Mouse (Mus musculus) left cerebral cortex, postnatal 36 days (tissue): Measurements from ENCODE around the gene Atp6v1c2. TPM values are rescaled to one million over a fixed set of nuclear protein-coding genes. Genes with fewer than 3 reads are reported as not detected.
A peak's percentile ranks its signal among the peaks of the same experiment; 100 is the strongest.

Experiments
- DNase-seq, 2 experiments: peaks; one replicate each; pipeline ENCODE4 v3.0.0; 2021 to 2022; ENCODE audit warnings: low spot score in 2 of 2, mixed read lengths in 1 of 2
- intact Hi-C: fragments of 180-260 bp; cut with DNase I; formaldehyde crosslinking; loops from one replicate; pipeline ENCODE4 v1.15.1; 2025
- total RNA-seq, 2 experiments: library from RNA; stranded (reverse); gene quantifications; 2 replicates each; pipeline ENCODE4 v1.2.3; 2021

The Atp6v1c2 gene
- total RNA-seq, 2 experiments from 2014 or later: 3.1 to 5.4 TPM

DNA sequence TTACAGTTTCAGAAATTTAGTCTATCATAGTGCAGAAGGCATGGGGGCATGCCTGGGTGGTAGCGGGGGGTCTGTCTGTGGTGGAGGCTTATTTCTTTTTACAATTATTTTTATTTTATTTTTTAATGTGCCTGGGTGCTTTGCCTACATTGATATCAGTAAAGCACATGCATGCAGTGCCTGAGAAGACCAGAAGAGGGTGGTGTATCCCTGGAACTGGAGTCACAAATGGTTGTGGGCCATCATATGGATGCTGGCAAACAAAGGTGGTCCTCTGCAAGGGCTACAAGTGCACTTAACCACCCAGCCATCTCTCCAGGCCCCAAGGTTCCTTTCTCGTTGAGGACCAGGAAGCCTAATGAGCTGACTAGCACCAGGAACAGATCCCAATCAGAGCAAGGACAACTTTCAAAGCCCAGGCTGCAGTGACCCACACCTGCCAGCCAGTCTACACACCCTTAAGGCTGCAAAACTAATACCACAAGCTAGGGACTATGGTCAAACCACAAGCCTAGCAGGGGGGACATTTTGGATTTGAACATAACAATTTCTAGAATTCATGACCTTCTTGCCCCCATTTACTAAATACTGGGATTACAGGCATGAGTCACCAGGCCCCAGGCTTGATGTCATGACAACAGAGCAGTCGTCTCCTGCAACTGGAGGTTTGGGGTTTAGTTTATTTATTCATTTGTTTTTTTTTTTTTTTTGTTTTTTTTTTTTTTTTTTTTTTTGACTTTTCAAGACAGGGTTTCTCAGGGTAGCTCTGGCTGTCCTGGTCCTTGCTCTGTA lies 10.2 kb upstream of the Atp6v1c2 start:
- intact Hi-C loops: no loop called here
- DNase-seq: no peak

DNA sequence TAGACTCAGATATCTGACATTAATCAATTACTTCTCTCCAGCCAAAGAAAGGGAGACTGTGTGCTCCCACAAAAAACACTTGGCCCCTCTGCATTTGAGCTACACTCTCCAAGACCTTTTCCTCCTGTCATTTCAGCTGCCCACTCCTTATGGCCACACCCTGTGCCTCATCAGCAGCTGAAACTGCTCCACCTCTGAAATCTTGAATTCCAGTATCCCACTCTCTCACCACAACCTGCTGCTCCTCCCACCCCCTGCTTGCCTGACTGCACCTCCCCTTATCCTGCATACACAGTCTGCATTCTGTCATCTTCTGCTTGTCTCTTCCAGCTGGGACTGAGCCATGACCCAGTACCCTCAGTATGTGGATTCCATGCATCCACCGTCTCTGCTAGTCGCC lies 9.2 kb upstream of the Atp6v1c2 start:
- DNase-seq: no peak
- intact Hi-C loops: no loop called here

DNA sequence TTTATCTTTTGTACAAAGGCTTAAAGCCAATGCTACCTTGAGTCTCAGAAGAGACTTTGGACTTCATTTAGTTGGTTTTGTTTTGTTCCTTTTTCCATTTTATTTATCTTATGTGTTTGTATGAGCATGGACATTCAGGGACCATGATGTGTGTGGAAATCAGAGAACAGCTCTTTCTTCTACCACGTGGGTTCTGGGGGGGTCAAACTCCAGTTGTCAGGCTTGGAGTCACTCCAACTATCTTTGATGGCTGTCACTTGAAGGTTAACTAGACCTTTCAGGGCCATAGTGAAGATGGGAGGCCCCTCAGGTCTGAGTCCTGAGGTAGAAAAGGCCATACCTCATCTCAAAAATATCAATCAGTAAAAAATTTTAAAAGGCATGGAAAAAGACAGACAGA lies 4.3 kb upstream of the Atp6v1c2 start:
- intact Hi-C loops: no loop called here
- DNase-seq: no peak

DNA sequence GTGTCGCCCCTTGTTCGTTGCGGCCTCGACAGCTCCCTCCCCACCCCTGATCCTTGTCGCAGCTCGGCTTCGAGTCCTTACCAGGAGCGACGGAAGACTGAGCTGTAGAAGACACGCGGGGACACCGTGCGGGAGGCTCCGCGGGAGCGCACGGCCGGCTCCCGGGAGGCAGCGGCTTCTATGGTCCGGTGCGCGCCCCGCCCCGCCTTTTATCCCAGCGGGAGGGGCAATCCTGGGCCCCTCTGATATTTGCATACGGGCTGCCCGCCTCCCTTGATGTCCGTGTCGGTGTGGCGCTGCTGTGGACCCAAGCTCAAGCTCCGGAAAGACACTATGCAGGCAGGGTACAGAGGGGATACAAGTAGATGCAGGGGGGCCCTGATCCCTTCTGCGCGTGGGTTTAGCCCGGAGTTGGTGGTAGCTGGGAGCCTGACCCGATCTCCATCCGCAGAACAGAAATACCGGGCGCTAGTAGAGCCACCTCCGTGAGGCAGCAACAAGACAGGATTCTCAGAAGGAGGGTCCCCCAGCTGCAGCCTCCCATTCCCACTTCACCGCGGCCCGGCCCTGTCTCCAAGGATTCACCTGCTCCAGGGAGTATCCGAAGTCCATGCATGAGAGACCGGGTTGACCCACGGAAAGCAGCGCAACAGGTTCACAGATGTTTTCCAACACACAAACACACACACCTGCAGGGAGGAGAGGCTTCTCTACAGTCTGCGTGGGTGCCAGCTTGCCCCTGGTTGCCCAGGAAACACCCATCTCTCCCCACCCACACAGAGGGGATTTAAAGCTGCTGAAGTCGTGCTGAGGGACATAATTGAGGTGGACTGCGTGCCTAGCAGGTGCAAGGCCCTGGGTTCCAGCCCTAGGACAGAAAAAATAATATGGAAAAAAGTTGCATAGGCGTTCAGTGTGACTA lies 4.3 kb downstream of the Atp6v1c2 start:
- intact Hi-C loops: no loop called here
- peak; percentile 11 to 13 for DNase-seq

DNA sequence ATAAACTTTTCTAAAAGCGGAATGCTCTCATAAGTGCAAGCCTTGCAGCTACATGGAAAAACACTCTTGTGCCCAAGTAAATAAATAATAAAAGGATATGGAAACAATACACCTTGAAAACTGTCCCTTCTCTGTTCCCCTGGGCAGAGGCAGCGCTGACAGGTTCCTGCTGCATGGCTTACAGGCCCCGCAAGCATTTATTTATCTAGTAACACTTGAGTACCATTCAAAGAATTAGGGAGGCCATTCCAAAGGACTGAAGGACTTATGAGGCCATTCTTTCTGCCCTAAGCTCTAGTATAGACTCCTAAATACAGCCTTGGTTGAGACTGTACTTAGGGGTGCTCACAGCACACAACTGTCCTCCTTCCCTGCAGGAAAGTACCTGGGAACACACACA lies 10.7 kb downstream of the Atp6v1c2 start:
- intact Hi-C loops: no loop called here
- DNase-seq: no peak

GRCm38 (mm10) chr12:17317970-17318369 lies 11.2 kb downstream of the Atp6v1c2 start:
- DNase-seq: no peak
- intact Hi-C loops: no loop called here

DNA sequence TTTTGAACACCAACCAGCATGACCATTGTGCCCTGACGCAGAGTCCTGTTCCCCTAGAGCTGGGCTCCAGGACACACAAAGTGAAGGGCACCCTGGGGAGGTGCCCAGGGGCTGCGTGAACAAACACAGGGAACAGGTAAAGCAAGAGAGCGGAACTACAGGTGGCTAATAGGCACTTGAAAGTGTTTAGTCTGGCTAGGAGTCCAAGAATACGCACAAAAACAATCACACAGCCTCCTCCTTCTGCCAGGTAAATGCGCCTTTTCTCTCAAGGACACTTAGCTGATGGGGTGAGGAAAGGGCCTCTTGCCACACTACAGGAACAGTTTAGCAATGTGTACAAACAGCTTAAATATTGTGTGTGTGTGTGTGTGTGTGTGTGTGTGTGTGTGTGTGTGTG lies 13.1 kb downstream of the Atp6v1c2 start:
- DNase-seq: no peak
- intact Hi-C loops: no loop called here

GRCm38 (mm10) chr12:17310852-17311839 lies 18.0 kb downstream of the Atp6v1c2 start:
- intact Hi-C loops: no loop called here

DNA sequence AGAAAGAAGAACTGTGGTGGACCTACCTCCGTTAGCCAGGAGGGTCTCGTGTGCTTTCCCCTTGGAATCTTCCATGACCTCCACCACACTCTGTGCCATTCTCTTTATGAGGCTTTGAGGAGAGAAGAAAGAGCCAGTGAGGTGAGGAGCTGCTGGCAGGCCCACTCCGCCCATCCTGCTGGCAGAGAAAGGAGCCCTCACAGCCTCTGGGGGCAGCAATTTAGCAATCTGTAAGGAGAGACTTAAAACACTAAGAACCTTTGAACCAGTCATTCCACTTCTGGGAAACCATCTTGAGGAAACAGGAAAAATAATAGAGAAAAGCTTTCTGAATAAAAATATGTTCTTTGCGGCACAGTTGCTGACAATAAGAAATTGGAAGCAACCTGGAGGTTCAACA lies 20.9 kb downstream of the Atp6v1c2 start:
- intact Hi-C loops: no loop called here
- no peak for DNase-seq

More at GRCm38 (mm10) chr12:17310852-17311839, 18.0 kb downstream of the Atp6v1c2 start:
- DNase-seq: no peak

GRCm38 (mm10) chr12:17305445-17305844 lies 23.7 kb downstream of the Atp6v1c2 start:
- intact Hi-C loops: no loop called here
- no peak for DNase-seq

DNA sequence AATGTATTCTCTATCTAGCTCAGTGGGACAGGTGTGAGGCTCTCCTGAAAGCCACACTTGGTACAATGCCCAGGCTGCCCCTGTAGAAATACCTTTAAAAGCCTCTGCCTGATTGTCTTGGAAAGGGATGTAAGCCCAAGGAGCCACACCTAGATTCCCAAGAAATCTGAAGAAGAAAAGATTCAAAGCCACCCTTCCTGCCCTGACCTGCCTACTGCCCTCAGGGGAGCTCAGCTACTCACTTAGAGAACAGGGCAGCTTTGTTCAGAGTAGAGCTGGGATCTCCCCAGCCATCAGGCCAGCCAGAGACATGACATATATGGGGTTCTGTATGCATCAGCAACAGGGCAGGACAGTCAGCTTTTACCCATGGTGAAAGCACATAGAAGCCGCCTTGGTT lies 29.3 kb downstream of the Atp6v1c2 start:
- intact Hi-C loops: no loop called here
- no peak for DNase-seq

GRCm38 (mm10) chr12:17296899-17297298 lies 32.3 kb downstream of the Atp6v1c2 start:
- no peak for DNase-seq
- intact Hi-C loops: no loop called here

GRCm38 (mm10) chr12:17290569-17290968 lies 38.6 kb downstream of the Atp6v1c2 start:
- intact Hi-C loops: no loop called here

GRCm38 (mm10) chr12:17289913-17290312 lies 39.2 kb downstream of the Atp6v1c2 start:
- intact Hi-C loops: loop anchor here (5.0 kb wide), 1 partner anchor 57 kb away; the partner anchor contains the start of gene Nol10

More at GRCm38 (mm10) chr12:17290569-17290968, 38.6 kb downstream of the Atp6v1c2 start:
- DNase-seq: no peak

GRCm38 (mm10) chr12:17289060-17289459 lies 40.1 kb downstream of the Atp6v1c2 start:
- intact Hi-C loops: loop anchor here (5.0 kb wide), 1 partner anchor 58 kb away; the partner anchor contains the start of gene Nol10
- DNase-seq: no peak

More at GRCm38 (mm10) chr12:17289913-17290312, 39.2 kb downstream of the Atp6v1c2 start:
- no peak for DNase-seq

DNA sequence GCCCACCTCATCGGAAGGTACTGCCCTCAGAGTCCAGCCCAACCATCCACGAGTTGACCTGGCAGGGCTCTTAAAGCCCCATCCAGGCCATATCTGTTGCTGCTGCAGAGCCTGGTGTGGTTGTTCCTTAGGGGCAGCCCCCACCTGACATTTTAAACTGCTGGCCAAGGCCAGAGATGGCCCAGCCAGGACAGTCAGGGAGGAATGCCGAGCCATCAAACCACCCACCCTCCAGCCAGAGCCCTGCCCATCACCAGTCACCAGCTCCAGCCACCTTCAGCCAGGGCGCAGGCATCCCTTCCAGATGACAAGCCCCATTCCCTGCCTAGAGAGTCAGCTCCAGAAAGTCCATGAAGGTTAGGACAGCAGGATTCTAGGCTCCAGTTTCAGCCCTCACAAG lies 40.7 kb downstream of the Atp6v1c2 start:
- intact Hi-C loops: loop anchor here (5.0 kb wide), 1 partner anchor 59 kb away; the partner anchor contains the start of gene Nol10
- no peak for DNase-seq

DNA sequence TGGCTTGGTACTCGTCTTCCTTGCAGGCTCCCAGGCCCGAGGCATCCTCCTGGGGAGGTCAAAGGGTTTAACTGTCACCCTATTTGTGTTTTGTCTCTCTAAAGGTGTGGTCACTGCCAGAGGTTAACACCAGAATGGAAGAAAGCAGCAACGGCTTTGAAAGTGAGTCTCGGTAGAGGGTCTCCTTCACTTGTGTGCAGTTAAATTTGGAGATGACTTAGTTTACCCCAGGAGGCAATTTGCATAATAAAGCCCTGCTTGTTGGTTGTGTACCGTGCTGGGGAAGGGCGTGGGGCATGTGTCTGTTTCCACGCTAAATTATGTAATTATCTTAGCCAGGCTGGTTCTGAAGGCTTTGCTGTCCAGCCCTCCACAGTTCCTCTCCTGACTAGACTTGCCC lies 55.3 kb downstream of the Atp6v1c2 start:
- intact Hi-C loops: no loop called here

GRCm38 (mm10) chr12:17271272-17271671 lies 57.9 kb downstream of the Atp6v1c2 start:
- intact Hi-C loops: no loop called here
- DNase-seq: peak in 1 of 2 experiments; percentile 34

More for the DNA sequence above, 55.3 kb downstream of the Atp6v1c2 start:
- no peak for DNase-seq

DNA sequence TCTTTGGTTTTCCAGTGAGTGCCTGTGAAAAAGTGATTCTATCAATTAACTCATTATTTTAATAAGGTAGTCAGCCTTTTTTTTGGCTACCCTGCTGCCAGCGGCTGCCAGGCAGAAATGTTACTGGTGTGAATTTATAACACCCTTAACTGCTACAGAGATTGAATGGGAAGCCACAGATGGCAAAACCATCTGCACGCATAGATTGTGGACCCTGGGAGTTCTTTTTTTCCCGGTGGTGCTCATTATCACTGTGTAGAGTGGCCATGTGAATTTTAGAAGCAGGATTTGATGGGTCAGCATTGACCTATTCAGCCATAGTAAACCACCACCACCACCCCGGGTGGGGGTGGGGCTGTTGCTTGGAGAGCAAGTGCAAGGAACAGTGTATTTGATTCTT lies 61.8 kb downstream of the Atp6v1c2 start:
- intact Hi-C loops: loop anchor here (5.0 kb wide), 1 partner anchor 455 kb away; the partner anchor contains the start of gene E2f6
- DNase-seq: no peak
